Mouse (Mus musculus): ENCODE results near the gene Dnajc10.

Dnajc10 gene

DNA sequence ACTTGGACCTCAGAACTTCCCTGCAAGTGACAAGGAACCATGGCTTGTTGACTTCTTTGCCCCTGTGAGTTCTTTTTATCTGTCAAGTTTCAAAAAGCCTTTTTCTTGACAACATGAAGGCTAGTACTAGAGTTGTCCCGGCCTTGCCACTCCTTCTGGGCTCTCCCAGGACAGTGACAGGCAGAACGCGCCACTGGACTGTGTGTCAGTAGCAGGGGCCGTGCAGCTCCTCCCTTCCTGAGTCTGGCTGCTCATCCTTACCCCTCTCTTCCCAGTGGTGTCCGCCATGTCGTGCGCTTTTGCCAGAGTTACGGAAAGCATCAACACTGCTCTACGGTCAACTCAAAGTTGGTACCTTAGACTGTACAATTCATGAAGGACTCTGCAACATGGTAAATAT is 25.3 kb downstream of the Dnajc10 start:
- DNase-seq (ENCODE audit: low read depth, low spot score) = no peak

DNA sequence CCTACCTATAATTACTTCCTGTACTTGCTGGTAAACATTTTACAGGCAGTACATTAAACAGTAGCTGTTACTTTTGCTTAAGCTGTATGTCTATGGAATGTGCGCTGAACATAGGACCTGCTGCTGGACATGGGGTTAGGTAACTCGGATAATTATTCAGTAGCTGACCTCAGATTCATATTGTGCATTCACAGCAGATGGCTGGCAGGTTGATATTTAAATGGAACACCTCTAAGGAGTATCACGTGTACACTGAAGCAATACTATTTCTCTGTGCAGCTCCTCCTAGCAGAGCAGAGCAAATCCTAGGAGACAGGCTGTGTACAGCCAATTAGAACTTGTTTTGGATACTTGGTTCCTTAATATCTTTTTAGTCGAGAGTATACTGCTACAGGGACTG is 39.3 kb downstream of the Dnajc10 start:
- no peak for DNase-seq (ENCODE audit: low read depth, low spot score)

DNA sequence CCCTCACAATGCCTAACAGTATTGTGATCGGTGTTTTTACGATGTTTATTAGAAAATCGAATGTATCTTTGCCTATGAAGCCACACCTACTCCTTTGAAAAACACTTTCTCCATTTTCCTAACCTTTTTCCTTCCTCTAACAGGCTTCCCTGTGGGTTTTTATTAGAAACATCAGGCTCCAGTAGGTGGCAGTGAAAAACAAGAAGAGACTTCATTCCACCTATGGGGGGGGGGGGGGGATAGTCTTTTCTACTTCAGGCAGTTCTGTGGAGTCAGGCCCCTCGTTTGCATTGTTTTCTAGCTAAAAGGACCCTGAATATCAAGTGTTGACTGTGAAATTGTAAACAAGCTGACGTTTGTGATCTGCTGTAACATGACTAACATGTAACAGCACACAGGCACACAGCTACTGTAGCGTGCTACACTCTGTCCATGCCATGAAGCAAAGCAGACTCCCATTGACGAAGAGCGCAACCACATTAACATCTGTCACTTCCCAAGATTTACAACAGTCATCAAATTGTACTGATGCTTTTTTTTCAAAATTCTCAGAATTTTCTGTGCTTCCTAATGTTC is 41.5 kb downstream of the Dnajc10 start:
- DNase-seq (ENCODE audit: low read depth, low spot score) = no peak

DNA sequence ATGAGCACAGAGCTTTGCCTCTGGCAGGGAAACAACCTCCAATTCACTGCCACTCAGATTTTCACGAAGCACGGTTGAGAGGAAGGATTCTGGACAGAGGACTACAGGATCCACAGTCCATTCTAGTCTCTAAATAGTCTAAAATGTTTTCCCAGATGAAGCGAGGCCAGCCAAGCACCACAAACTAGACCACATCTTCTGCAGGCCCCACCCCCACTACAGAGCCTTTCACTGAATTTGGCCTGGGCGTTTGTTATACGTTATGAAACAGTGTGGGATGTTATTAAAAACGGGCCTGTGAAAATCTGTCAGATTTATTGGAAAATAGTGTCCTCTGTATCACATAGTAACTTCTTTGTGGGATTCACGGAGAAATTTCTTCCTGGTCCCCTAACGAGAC is 56.2 kb downstream of the Dnajc10 start:
- DNase-seq (ENCODE audit: low read depth, low spot score) = no peak

DNA sequence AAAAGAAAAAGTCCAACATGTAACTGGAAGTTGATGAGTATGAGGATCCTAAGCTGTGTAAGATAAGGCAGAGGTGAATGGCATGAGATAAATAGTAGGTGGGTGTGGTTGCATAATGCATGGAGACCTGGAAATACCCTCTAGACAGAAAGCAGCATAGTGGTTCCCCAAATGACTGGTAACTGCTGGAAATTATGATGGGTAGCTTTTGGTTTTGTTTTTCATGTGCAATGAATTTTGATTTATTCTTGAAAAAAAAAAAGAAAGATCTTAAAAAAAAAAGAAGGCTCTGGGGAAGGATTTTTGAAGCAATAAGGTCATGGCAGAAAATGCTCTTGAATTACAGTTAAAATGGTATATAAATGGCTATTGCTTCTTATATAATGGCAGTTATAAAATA is 59.6 kb downstream of the Dnajc10 start:
- DNase-seq (ENCODE audit: low read depth, low spot score) = no peak

DNA sequence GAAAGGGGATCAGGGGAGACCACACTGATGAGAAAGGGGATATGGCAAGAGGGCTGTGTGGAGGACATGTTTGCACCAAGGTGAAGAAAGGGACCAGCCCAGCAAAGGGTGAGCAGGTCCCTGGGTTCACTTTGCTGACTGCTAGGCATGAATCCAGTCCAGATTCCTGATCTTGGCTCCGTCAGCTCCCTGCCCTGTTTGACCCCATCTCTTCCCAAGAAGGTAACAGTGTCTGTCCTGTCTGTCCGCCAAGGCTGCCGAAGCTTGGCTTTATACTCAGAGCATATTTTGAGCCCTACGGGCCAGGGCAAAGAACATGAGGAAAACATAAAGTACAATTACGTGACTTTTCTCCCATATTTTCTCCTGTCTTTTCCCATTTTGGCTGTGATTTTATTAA is 64.6 kb downstream of the Dnajc10 start:
- DNase-seq (ENCODE audit: low read depth, low spot score) = no peak

DNA sequence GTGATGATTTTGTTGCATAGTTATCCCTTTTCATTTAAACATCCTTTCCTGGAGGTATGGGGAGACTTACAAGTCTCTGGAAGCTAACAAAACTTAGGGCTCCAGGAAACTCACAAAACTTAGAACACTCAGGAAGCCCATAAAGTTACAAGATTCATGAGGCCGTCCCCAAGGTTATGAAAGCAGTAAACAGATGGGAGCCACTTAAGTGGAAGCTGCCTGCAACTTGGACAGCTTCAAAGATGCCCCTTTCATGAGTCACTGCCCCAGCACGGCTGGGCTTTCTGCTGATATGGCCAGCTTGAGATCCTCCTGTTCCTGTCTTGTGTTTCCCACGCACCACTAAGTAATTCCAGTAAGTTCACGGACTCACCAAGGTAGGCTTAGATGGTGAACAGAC is 69.2 kb downstream of the Dnajc10 start:
- no peak for DNase-seq (ENCODE audit: low read depth, low spot score)

DNA sequence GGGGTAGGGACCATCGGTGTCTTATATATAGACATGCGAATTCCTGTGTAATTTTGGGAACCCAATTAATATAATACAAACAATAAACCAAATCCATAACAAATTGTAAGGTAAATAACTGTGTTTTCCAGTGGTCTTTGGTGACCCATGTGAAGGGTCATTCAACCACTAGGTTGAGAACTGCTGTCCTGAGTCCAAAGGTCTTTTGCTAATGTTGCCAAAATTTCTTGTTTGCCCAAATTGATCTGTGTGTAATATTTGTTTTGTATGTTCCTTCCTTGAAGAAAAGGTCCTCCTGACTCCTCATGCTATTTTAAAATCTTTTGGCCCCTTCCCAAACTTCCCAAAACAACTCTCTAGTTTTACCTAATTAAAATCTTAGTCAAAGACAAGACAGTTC is 71.0 kb downstream of the Dnajc10 start:
- no peak for DNase-seq (ENCODE audit: low read depth, low spot score)

DNA sequence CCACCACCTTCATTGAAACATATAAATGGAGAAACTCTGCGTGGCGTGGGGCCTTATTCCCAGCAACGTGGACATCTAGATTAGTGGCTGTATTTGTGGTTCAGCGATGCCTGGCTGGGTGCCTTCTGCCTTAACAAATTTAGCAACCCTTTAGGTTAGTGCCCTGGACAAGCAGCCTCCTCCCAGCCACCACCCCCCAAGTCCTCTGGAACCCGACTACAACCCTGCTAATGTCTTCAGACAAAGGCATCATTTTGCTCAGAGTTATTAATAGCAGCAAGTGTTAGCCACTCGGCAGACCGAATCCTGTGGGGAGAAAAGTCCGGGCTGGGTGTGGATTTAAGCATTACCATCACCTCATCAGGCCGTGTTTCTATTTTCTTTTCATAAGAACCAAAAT is 72.4 kb downstream of the Dnajc10 start:
- DNase-seq (ENCODE audit: low read depth, low spot score) = no peak

DNA sequence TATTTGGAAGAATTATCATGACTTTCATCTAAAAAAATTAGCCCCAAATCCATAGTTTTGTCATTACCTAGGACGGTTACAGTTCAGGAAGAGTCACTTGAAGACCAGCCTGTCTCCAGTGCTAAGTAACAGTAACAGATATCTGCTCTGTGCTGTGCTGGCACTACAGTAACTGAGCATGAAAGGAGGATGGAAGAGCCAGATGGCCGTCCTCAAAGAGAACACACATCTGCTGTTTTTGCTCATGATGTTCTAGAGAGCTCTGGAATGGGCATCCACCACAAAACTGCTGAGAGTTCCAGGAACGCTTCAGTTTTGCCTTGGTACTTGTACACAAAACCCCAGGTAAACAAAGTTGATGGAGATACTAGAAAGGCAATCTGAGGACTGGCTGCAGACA is 73.1 kb downstream of the Dnajc10 start:
- DNase-seq (ENCODE audit: low read depth, low spot score) = no peak

DNA sequence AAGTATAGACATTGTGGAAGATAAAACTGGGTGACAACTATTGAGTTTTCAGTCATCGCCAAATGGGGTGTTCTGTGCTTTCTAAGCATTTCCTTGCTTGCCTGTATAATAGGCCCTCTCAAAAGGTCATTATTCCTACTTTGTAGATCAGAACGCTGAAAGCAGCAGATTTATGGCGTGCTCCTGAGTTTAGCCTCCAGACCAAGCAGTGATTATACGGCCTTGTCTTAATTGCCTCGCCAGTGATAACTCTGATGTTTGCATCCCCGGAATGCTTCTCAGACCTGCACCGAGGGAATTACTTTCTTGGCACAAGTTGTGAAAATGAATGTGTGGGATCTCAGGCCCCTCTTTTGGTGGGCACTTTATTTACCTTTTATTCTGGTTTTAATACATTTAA is 80.8 kb downstream of the Dnajc10 start:
- DNase-seq (ENCODE audit: low read depth, low spot score) = no peak

DNA sequence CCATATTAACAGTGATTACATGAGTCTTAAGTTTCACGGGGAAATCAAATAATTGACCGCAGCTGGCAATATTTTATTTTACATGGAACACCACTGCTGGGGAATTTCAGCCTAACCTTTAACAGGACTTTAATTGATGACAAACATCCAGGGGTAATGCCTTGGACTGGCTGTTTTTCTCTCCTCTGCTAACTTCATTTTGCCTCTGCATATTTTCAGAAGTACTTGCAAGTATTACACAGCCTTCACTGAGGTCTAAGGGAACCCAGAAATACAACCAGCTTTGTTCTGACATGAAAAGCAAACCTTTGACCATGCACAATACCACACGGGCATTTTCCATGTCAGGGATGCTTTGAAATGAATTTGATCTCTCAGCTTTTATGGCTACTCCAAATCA is 81.6 kb downstream of the Dnajc10 start:
- DNase-seq (ENCODE audit: low read depth, low spot score) = no peak

DNA sequence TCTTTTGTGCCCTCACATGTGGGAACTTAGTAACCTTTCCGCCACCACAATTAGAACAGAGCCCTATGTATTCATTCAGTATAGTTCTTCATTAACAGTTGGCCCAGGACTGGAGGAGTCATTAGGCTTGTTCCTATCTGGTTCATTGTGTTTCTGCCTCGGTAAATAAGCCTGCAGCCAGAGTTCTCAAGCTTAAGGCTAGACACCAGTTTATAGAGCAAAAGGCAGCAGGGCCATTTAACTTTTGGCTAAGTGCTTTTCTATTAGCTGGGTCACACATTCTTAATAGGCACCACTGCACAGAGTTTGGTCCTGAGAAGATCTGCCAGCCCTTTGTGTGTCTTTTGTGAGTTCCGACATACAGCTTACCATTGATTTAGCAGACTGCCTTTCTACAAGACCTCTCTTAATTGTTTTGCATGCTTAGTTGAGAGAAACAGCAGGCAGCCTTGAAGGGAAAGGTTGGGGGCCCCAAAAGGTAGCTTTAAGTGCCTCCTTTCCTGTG is 83.4 kb downstream of the Dnajc10 start:
- no peak for DNase-seq (ENCODE audit: low read depth, low spot score)
